16 mouse cellular contexts compared by ENCODE assay signal in genomic region chr13:57307971-57308903, GRCm38 (mm10).
DNase-seq lines count a peak whose midpoint lies in the region; ATAC-seq lines count a peak whose summit lies in the region.
"Had no signal": no experiment of that assay in that cellular context is flagged by ENCODE, and none has a peak within 500 bp of the region (broad histone marks: within the 10 kb centered on the region; RNA-seq: fewer than 3 reads in every experiment).

No protein-coding gene starts in this region.

- H3K27me3 ChIP-seq in heart, embryonic 10.5 days (ENCODE audit: insufficient read depth, poor library complexity, severe bottlenecking) = no peaks in the 10 kb centered on the region
- no peaks in the 10 kb centered on the region for H3K27me3 ChIP-seq in neural tube, embryonic 13.5 days
- no peaks in the 10 kb centered on the region for H3K27me3 ChIP-seq in liver, embryonic 11.5 days (replicated peaks; ENCODE audit: control insufficient read depth, insufficient read depth, low read length)

- H3K9me3 ChIP-seq in heart, embryonic 10.5 days = no peaks in the 10 kb centered on the region
- no peaks in the 10 kb centered on the region; the same call in none of the 2 replicates for H3K9me3 ChIP-seq in neural tube, embryonic 13.5 days
- H3K9me3 ChIP-seq in liver, embryonic 11.5 days (ENCODE audit: control insufficient read depth, low read length) = no peaks in the 10 kb centered on the region

- H3K27ac ChIP-seq in heart, embryonic 10.5 days = peak overlapping the region; percentile 29; the same call in 1 of the 2 replicates
- H3K27ac ChIP-seq in neural tube, embryonic 13.5 days (replicated peaks) = peak overlapping the region; percentile 23; the same call in 1 of the 2 replicates
- H3K27ac ChIP-seq in liver, embryonic 11.5 days (ENCODE audit: low read depth, low read length) = no peak overlapping the region
- H3K27ac ChIP-seq: gastrocnemius, adult 2 months; macrophage had no signal

- peak; percentile 21 to 30 for DNase-seq in cerebellum, adult 18-20 months
- DNase-seq in cerebellum, adult 9-10 months = no peak
- peak; percentile 72 for DNase-seq in heart, embryonic 10.5 days (ENCODE audit: low spot score)
- no peak for DNase-seq in heart, adult 9 months (ENCODE audit: low spot score in 2 of 2)
- no peak for DNase-seq in neural tube, embryonic 10.5 days (ENCODE audit: extremely low spot score, low spot score)
- no peak for DNase-seq in spleen, postnatal 4 days (ENCODE audit: low spot score in 2 of 2)
- DNase-seq in liver, embryonic 11.5 days (ENCODE audit: low spot score) = no peak
- DNase-seq: adrenal gland, postnatal 14 days; gastrocnemius, adult 2 months; layer of hippocampus, adult 9-11 months; right cerebral cortex, adult 18-20 months had no signal

- ATAC-seq in neural tube, embryonic 13.5 days (ENCODE audit: low read depth) = no peak
- ATAC-seq in liver, embryonic 11.5 days (replicated peaks; ENCODE audit: low FRiP score) = no peak
- ATAC-seq: intestine, postnatal 0 days had no signal

- no peak overlapping the region for H3K4me2 ChIP-seq in neural tube, embryonic 13.5 days
- no peak overlapping the region for H3K4me2 ChIP-seq in liver, embryonic 11.5 days
- H3K4me2 ChIP-seq: heart, embryonic 11.5 days had no signal

- 24% methylated on average over 20 of the region's 20 CpGs for WGBS in heart, embryonic 10.5 days
- WGBS in neural tube, embryonic 13.5 days = 38% methylated on average over 20 of the region's 20 CpGs
- 40% methylated on average over 20 of the region's 20 CpGs for WGBS in liver, embryonic 11.5 days

- peaks cover 10% of the 10 kb centered on the region for H3K4me1 ChIP-seq in heart, embryonic 10.5 days
- H3K4me1 ChIP-seq in neural tube, embryonic 13.5 days (replicated peaks) = peaks cover 9% of the 10 kb centered on the region
- H3K4me1 ChIP-seq in liver, embryonic 11.5 days (replicated peaks; ENCODE audit: control insufficient read depth, insufficient read depth, low read length) = no peaks in the 10 kb centered on the region

- no peak overlapping the region for H3K4me3 ChIP-seq in heart, embryonic 10.5 days
- H3K4me3 ChIP-seq in neural tube, embryonic 13.5 days = no peak overlapping the region
- no peak overlapping the region for H3K4me3 ChIP-seq in liver, embryonic 11.5 days (ENCODE audit: low read depth, low read length)
- H3K4me3 ChIP-seq: erythroblast, embryonic 14.5 days; gastrocnemius, adult 2 months had no signal

- H3K36me3 ChIP-seq in heart, embryonic 10.5 days = no peaks in the 10 kb centered on the region
- H3K36me3 ChIP-seq in neural tube, embryonic 13.5 days = no peaks in the 10 kb centered on the region
- H3K36me3 ChIP-seq in liver, embryonic 11.5 days (ENCODE audit: control insufficient read depth, insufficient read depth, low read length) = no peaks in the 10 kb centered on the region

- H3K9ac ChIP-seq in neural tube, embryonic 13.5 days = no peak overlapping the region
- H3K9ac ChIP-seq in liver, embryonic 11.5 days (ENCODE audit: low read depth, low read length) = no peak overlapping the region

Comparison
In these comparisons a context has a peak if more than half of its experiments do, and no peak if none do; other contexts are left out.
1. DNase-seq: peak in cerebellum, adult 18-20 months (2 of 2) and heart, embryonic 10.5 days (single experiment); none in cerebellum, adult 9-10 months (single experiment), heart, adult 9 months (0 of 2), neural tube, embryonic 10.5 days (single experiment), spleen, postnatal 4 days (0 of 2) and liver, embryonic 11.5 days (single experiment).